Mouse (Mus musculus) G1E (cell line): ENCODE measurements around the gene Ube2k.

Experiments
- CTCF ChIP-seq: IDR thresholded peaks from 2 replicates; pipeline ENCODE4 v1.5.1; 2012; ENCODE audit warnings: low read depth, low read length, inconsistent platforms, mixed read lengths
- POLR2AphosphoS5 ChIP-seq: IDR thresholded peaks from 2 replicates; pipeline ENCODE4 v1.6.1; 2012; ENCODE audit warnings: low read depth, low read length, inconsistent platforms; ENCODE audit not compliant: insufficient replicate concordance

GRCm38 (mm10) chr5:65535457-65536067 is 1.5 kb upstream of the Ube2k start:
- no peak for TF ChIP-seq CTCF
- no peak for TF ChIP-seq POLR2AphosphoS5
